Mouse (Mus musculus) megakaryocyte, embryonic 14.5 days (primary cell): ENCODE results near the gene Erc1. TPM values are rescaled to one million over a fixed set of nuclear protein-coding genes. Genes with fewer than 3 reads are reported as not detected.
"Not testable (repeated sequence)": the region's sequence is repeated elsewhere in the genome, so short reads cannot be mapped to it uniquely, and the experiment has no call there.

ENCODE experiments used
- H3K27me3 ChIP-seq: replicated peaks from 2 replicates; pipeline ENCODE3; 2012; ENCODE audit warnings: inconsistent platforms
- H3K36me3 ChIP-seq: replicated peaks from 2 replicates; pipeline ENCODE3; 2012; ENCODE audit warnings: low read length, inconsistent platforms, mixed read lengths
- H3K4me1 ChIP-seq: 2 replicates; pipeline ENCODE4 v1.6.1; 2012; ENCODE audit warnings: inconsistent platforms
- H3K4me3 ChIP-seq: replicated peaks from 2 replicates; pipeline ENCODE3; 2012; ENCODE audit warnings: moderate library complexity, mild to moderate bottlenecking, inconsistent platforms
- H3K9me3 ChIP-seq: 2 replicates; pipeline ENCODE4 v1.6.1; 2012; ENCODE audit warnings: inconsistent platforms
- FLI1 ChIP-seq: IDR thresholded peaks from 2 replicates; pipeline ENCODE4 v1.6.1; 2012; ENCODE audit warnings: low read length, inconsistent platforms, mixed read lengths
- GATA1 ChIP-seq: IDR thresholded peaks from 3 replicates; pipeline ENCODE4 v1.6.1; 2012; ENCODE audit warnings: mixed read lengths, low read length, inconsistent platforms, borderline replicate concordance
- polyA plus RNA-seq: library from polyadenylated mRNA; stranded (reverse); fragments of >175 nt; gene quantifications from 2 replicates; pipeline ENCODE4 v1.2.3, GENCODE M21; 2012; ENCODE audit warnings: low replicate concordance; ENCODE audit not compliant: insufficient read depth

Gene Erc1
- polyA plus RNA-seq, 1 experiment = 1.1 TPM

GRCm38 (mm10) chr6:119848696-119849347 lies 855 bp upstream of the Erc1 start:
- Histone ChIP-seq H3K4me1 (peaks cover 20% of the 10 kb centered on the region), H3K27me3 (no peaks in the 10 kb centered on the region), H3K4me3 (peak overlapping the region; percentile 99), H3K36me3 (no peaks in the 10 kb centered on the region), H3K9me3 (no peaks in the 10 kb centered on the region)
- TF ChIP-seq FLI1 (no peak), GATA1 (no peak)

- Histone ChIP-seq H3K4me3 (peak overlapping the region; percentile 99), H3K4me1 (peaks cover 20% of the 10 kb centered on the region), H3K9me3 (no peaks in the 10 kb centered on the region), H3K27me3 (no peaks in the 10 kb centered on the region), H3K36me3 (no peaks in the 10 kb centered on the region)
- no peak for TF ChIP-seq GATA1
Observed at GRCm38 (mm10) chr6:119847518-119848033, 391 bp downstream of the Erc1 start.

- H3K4me1 ChIP-seq = peaks cover 20% of the 10 kb centered on the region
- no peaks in the 10 kb centered on the region for H3K9me3 ChIP-seq
- H3K27me3 ChIP-seq = no peaks in the 10 kb centered on the region
- H3K4me3 ChIP-seq = peak overlapping the region; percentile 99
- TF ChIP-seq GATA1 = no peak
- TF ChIP-seq FLI1 = no peak
- H3K36me3 ChIP-seq = no peaks in the 10 kb centered on the region
Observed at GRCm38 (mm10) chr6:119846751-119847517, 1.0 kb downstream of the Erc1 start.

- Histone ChIP-seq H3K4me3 (no peak overlapping the region), H3K4me1 (peaks cover 9% of the 10 kb centered on the region), H3K9me3 (no peaks in the 10 kb centered on the region), H3K36me3 (peaks cover under 1% of the 10 kb centered on the region), H3K27me3 (no peaks in the 10 kb centered on the region)
- no peak for TF ChIP-seq FLI1
- TF ChIP-seq GATA1 = no peak
Observed at GRCm38 (mm10) chr6:119829951-119830350, 18.0 kb downstream of the Erc1 start.

- H3K4me1 ChIP-seq = peaks cover 5% of the 10 kb centered on the region; the same call in 1 of the 2 replicates
- H3K9me3 ChIP-seq = no peaks in the 10 kb centered on the region
- no peaks in the 10 kb centered on the region for H3K27me3 ChIP-seq
- TF ChIP-seq GATA1 (no peak), FLI1 (no peak)
- peaks cover 19% of the 10 kb centered on the region for H3K36me3 ChIP-seq
- no peak overlapping the region for H3K4me3 ChIP-seq
Observed at GRCm38 (mm10) chr6:119828165-119828564, 19.8 kb downstream of the Erc1 start.

- no peaks in the 10 kb centered on the region for H3K27me3 ChIP-seq
- peaks cover 23% of the 10 kb centered on the region for H3K36me3 ChIP-seq
- no peaks in the 10 kb centered on the region for H3K9me3 ChIP-seq
- TF ChIP-seq FLI1 = no peak
- no peak for TF ChIP-seq GATA1
- H3K4me1 ChIP-seq = peaks cover 5% of the 10 kb centered on the region; the same call in 1 of the 2 replicates
- no peak overlapping the region for H3K4me3 ChIP-seq
Observed at GRCm38 (mm10) chr6:119826701-119827100, 21.3 kb downstream of the Erc1 start.

- Histone ChIP-seq H3K27me3 (no peaks in the 10 kb centered on the region), H3K4me1 (peaks cover 1% of the 10 kb centered on the region; the same call in 1 of the 2 replicates), H3K36me3 (peaks cover 31% of the 10 kb centered on the region), H3K4me3 (no peak overlapping the region), H3K9me3 (no peaks in the 10 kb centered on the region)
- no peak for TF ChIP-seq FLI1
- TF ChIP-seq GATA1 = no peak
Observed at GRCm38 (mm10) chr6:119822216-119822615, 25.8 kb downstream of the Erc1 start.

- no peak for TF ChIP-seq GATA1
- TF ChIP-seq FLI1 = no peak
Observed at GRCm38 (mm10) chr6:119821158-119821557, 26.8 kb downstream of the Erc1 start.

GRCm38 (mm10) chr6:119818541-119818940 lies 29.4 kb downstream of the Erc1 start:
- peaks cover 17% of the 10 kb centered on the region for H3K36me3 ChIP-seq
- no peaks in the 10 kb centered on the region for H3K27me3 ChIP-seq
- H3K9me3 ChIP-seq = no peaks in the 10 kb centered on the region
- no peak for TF ChIP-seq FLI1
- H3K4me1 ChIP-seq = no peaks in the 10 kb centered on the region
- no peak overlapping the region for H3K4me3 ChIP-seq

More at GRCm38 (mm10) chr6:119821158-119821557, 26.8 kb downstream of the Erc1 start:
- Histone ChIP-seq H3K9me3 (no peaks in the 10 kb centered on the region), H3K27me3 (no peaks in the 10 kb centered on the region), H3K4me1 (no peaks in the 10 kb centered on the region), H3K36me3 (peaks cover 31% of the 10 kb centered on the region), H3K4me3 (no peak overlapping the region)

- Histone ChIP-seq H3K4me1 (no peaks in the 10 kb centered on the region), H3K9me3 (no peaks in the 10 kb centered on the region), H3K36me3 (peaks cover 8% of the 10 kb centered on the region), H3K4me3 (no peak overlapping the region), H3K27me3 (no peaks in the 10 kb centered on the region)
- TF ChIP-seq FLI1 = no peak
Observed at GRCm38 (mm10) chr6:119815426-119815825, 32.5 kb downstream of the Erc1 start.

- not testable (repeated sequence) for H3K36me3 ChIP-seq, H3K4me3 ChIP-seq, H3K4me1 ChIP-seq, H3K27me3 ChIP-seq, H3K9me3 ChIP-seq
Observed at GRCm38 (mm10) chr6:119813055-119813454, 34.9 kb downstream of the Erc1 start.
